Mouse (Mus musculus) layer of hippocampus, postnatal 10 days (tissue): ENCODE results near the gene Pdcl3. TPM values are rescaled to one million over a fixed set of nuclear protein-coding genes. Genes with fewer than 3 reads are reported as not detected.

Experiments
- DNase-seq, 2 experiments: peaks; one replicate each; pipeline ENCODE4 v3.0.0; 2021; ENCODE audit warnings: low spot score in 2 of 2
- long read RNA-seq: library from polyadenylated mRNA; stranded (forward); transcript quantifications from one replicate; pipeline ENCODE4 v2.0.0, GENCODE M21; 2023
- total RNA-seq, 2 experiments: library from RNA; stranded (reverse); gene quantifications; 2 replicates each; pipeline ENCODE4 v1.2.3; 2021

Pdcl3 gene
- total RNA-seq: 10 to 100 TPM; 46.3 TPM
- long read RNA-seq, transcript Pdcl3-201 (6 exons, 3,914 nt): major isoform, 50 of 58 reads
- long read RNA-seq, partial matches to known transcripts: 2 of 58 reads
- long read RNA-seq, other reads (novel, unspliced or antisense): 5 of 58 reads

DNA sequence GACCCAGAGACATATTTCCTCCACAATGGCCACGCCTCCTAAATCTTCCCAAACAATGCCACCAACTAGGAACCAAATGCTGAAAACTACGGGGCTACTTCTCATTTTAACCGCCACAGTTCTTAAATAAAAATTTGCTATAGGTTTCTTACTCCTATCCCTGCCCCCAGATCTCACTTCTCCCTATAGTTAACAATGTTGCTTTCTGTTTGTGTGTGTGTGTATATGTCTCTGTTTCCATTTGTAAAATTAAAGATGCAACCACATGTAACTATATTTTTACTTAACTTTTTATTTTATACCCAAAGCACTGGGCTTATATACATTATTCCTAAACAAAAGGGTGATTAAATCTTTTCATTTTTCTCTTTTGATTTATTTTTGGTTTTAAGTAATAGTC is at the start of gene Pdcl3:
Gene Pdcl3 (plus strand): TSS at position 301 of the 400 bp plus-strand sequence.
- DNase-seq: no peak

DNA sequence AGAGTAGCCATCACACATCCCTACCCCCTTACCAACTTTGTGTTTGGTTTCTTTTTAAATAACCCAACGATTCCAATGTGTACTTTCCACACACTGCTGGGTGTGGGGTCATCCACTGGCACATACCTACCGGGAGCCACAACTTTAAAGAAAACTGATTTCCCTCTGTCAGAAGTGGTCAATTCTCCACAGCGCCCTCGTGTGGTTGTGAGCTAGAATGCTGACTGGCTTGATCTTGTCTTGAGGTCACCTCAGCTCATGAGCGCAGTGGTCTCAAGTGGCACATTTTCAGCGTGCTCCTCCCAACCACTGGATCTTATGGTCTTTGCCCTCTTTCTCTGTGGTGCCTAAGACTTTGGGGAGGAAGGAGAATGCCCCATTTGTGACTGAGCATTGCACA is 48.6 kb upstream of the Pdcl3 start:
- peak; percentile 28 to 36 for DNase-seq

DNA sequence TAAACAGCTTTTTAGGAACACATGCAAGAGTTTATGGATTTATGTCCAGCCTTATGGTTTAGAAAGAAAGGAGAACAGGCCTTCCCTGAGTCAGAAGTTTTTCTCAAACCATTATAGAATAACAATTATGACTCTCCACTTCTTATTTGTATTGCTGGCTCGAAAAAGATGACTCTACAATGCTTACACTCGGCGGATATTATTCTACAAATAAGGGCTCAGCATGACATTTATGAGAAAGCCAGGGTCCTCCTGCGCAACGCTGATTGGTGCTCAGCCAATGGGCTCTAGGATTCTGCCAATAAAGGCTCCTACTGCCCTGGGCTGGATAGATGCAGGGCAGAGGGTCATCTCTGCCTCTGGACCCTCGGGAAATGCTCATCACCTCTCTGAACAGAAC is 46.6 kb upstream of the Pdcl3 start, which contains the start of gene Nms:
Gene Nms (plus strand): TSS at position 301 of the 400 bp plus-strand sequence.
- no peak for DNase-seq

DNA sequence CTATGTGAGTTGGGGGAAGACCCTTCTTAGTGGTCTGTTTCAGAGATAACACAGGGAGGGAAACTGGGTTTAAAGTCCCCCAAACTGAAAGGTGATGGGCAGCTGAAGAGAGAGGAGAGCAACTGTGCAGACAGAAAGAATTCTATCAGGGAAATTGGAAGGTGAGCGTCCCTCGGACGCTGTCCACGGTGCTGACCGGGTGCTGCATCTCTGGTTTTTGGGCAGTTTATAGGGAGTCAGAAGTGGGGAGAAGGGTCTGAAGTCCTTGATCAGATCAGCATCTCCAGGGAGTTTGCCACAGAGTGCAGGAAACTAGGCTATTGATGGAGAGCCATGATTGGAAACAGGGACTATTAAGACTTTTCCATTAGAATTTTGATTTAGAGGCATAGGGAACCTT is 45.8 kb upstream of the Pdcl3 start:
- DNase-seq: no peak

DNA sequence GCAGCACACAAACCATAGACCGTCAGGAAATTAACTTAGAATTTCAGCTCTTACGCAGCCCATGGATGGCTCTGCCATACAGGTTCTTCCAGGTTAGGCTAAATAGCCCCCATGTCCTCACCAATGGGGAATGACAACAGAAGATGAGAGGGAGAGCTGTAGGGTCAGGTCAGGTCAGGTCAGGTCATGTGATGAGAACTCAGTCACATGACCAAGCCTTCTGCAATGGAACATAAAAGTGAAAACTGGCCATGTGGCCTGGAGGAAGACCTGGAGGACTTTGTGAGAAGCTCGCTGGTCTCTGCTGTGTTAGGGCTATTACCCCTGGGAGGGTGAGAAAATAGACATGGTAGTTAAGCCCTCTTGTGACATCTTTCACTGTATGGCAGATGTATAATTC is 29.0 kb upstream of the Pdcl3 start:
- no peak for DNase-seq

DNA sequence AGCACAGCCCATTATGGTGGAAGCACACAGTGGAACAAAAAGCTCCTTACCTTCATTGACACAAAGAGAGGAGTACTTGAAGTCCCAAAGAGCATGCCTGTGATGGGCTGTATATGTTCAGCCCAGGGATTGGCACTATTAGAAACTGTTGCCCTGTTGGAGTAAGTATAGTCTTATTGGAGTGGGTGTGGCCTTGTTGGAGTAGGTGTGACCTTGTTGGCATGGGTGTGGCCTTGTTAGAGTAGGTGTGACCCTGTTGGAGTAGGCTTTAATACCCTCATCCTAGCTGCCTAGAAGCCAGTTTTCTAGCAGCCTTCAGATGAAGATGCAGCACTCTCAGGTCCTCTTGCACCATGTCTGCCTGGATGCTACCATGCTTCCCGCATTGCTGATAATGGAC is 16.3 kb upstream of the Pdcl3 start:
- no peak for DNase-seq

DNA sequence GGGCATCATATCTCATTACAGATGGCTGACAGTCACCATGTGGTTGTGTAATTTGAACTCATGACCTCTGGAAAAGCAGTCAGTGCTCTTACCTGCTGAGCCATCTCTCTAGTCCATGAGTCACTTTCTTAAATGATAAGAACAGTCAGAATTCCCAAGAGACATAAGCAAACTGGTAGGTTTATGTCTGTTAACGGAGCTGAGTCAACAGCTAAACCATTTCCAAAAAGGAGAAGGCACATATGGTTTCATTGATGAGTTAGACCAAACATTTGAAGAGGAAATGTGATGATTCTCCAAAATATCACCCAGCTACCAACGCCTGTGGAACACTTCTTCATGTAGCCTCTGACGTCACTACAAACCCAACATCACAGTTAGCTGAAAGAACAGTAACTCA is 13.7 kb upstream of the Pdcl3 start:
- DNase-seq: no peak

DNA sequence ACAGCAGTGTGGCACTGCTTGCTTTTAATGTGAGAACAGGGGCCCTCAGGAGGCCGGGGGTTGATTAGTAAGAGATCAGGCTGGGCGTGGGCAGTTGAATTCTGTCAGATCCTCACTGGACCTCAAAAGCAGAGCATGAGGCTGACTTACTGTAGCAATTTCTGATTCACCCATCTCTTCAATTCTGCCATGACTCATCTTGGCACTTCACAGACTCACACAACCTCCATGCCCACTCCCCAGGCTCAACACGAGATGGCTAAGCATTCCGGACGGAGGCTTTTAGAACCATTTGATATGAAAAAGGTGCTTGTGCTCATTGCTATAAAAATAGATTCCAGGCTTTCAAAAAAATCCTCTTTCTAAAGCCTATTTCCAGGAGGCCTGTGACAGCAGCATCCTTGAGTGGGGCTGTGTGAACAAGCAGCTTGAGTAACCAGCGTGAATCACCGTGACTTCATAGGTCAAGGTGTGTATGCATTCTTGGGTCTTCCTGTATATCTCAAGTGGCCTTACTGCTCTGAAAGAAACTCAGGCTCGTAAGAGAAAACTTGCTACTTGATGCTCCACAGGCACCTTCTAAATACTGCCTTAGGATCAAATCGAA is 12.3 kb upstream of the Pdcl3 start:
- no peak for DNase-seq

DNA sequence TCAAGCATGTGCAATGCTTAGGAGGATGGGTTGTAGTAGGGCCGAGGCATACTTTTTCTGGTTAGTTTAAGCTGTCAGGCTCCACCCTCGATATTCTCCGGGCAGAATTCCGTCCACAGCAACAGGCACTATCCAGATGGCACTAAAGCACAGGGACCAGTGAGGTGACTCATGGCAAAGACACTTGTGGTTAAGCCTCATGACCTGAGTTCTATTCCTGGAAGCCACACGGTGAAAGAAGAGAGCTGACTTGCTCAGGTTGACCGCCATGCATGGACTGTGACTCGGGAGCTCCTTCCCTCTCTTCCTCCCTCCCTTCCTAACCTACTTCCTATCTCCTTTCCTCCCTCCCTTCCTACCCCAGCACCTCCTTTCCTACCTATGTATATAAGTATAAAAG is 5.5 kb upstream of the Pdcl3 start:
- no peak for DNase-seq

DNA sequence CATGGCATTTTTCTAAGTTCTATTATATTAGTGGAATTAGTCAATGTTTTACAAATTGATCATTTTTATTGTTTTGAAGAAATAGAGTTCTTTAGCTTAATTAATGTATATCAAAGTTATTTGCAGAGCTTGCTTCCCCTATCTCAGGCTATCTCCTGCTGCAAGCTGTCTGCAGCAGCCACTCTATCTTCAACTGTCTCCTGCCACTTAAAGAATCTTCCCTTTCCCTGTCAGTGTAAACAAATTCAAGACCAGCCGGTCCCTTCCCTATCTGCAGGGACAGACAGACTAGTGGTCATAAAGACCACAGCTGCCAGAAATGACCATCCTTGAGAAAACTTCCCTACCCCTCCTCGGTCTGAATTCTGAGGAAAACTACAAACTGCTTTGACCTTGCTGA is 1.5 kb upstream of the Pdcl3 start:
- DNase-seq: no peak

DNA sequence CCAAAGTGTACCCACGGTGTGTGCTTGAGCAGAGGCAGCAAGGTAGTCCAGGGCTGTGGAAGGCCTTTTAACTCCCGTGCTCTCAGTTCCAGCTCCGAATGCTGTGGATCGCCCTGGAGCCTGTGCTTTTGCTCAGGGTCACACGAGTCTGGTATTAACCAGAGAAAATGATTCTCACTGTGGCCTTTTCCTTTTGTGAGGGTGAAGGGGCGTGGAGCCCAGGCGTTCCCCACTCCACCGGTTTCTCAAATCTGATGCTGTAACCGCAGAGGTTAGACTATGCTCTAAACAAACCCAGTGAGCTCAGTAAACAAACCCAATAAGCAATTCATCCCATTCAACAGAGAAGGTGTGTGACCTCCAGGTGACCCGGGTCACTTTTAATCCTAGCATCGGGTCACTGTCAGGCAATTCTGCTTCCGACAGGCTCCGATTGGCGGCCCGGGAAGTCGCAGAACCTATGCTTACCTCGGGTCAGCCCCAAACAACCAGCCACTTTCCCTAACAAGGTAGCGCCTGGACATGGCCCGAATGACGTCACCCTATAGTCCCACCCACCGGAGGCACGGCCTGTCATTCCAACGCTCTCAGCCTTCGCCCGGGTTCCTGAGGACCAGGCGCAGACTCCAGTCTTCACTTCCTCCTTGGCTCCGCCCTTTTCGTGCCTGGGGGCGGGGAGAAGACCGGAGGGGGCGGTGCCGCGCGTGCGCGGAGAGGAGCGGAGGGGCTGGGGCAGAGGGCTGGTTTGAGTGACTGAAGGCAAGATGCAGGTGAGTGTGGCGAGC is 1.9 kb downstream of the Pdcl3 start:
- DNase-seq: peak; percentile 96 to 97

DNA sequence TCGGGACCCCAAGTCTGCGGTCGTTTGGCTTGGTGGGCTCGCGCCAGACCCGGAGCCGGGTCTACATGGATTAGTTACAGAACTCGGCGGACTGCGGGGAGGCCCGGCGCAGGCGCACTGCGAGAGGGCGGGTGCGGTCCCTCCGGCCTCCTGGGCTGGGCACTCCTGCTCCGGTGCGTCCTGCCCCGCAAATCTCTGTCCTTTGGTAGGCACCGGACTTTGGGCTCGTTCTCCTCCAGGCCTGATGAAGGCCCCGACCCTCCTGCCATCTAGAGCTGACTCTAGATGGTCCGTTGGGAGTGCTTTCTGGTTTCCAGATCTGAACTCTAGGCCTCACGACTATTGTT is 2.4 kb downstream of the Pdcl3 start:
- DNase-seq: no peak

DNA sequence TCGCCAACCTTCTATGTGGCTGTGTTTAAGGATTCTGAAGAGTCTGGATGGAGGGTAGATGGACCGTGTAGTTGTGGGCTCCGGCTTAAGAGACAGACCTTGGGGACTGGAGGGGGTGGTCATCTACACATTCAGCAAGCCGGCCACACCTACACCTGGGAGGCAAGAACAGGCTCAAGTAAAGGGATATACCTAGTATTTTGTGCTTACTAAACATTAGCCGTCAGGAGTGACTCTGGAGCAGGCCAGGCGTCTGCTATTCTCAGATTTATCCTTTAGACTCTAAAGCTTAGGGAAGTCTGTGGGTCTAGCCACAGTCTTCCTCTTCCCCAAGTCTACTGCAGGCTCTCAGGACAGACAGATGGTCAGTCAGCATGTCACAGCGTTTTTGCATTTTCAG is 2.9 kb downstream of the Pdcl3 start:
- DNase-seq: no peak

DNA sequence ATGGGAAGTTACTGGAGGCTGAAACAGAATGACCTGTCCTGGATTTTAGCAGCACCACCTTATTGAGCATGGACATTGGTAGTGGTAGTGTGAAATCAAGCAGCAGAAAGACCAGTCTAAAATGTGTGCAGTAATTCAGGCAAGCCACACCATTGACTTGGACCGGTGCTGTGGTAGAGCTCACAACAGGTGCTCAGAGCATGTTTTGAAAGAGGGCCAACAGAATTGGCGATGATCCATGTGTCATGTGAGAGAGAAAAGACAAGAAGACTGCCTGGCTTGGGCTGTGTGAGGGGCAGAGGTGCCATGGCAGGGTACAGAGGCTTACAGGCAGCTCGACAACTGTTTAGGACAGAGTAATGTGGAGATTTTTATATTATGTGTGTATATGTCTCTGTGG is 7.0 kb downstream of the Pdcl3 start:
- DNase-seq: no peak

DNA sequence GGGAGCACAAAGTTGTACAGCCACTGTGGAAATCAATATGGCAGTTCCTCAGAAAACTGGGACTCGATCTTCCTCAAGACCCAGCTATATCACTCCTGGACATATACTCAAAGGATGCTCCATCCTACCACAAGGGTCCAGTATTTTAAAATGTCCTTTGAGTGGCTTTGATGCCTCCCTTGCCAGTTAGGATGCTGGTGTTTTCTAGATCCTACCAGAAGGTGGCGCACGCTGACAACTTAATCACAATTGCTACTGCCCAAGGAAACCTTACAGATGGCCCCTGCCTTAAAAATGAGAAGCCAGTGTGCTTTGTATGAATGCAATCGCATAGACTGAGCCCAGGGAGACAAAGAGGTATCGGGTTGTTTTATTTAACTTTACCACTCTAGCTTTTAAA is 15.7 kb downstream of the Pdcl3 start:
- DNase-seq: peak; percentile 87

DNA sequence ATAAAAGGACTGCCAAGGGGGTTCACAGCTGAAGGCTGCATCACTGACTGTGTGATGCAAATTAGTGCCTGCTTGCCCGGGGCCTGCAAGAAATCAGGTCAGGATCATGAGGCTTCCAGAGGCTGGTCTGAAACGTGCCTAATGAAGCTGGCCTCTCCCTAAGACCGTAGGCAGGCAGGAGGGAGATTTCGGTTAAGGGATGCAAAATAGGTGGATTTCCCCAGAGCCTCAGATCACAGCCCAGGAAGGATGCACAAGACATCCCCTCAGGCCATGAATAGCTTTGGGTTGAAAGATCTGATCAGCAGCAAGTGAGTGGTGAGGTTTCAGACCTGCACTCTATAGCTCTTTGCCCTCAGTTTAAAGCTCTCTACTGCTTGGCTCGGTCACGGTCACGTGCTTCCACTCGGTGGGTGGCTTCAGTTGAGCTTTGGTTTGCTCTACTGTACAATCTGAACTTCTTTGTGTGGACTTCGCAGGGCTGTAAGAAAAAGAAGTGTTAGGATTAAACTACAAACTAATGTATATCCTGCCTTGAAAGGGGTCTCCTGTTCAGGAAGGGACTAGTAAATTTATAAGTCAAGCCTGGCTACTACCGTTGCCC is 20.4 kb downstream of the Pdcl3 start:
- no peak for DNase-seq

DNA sequence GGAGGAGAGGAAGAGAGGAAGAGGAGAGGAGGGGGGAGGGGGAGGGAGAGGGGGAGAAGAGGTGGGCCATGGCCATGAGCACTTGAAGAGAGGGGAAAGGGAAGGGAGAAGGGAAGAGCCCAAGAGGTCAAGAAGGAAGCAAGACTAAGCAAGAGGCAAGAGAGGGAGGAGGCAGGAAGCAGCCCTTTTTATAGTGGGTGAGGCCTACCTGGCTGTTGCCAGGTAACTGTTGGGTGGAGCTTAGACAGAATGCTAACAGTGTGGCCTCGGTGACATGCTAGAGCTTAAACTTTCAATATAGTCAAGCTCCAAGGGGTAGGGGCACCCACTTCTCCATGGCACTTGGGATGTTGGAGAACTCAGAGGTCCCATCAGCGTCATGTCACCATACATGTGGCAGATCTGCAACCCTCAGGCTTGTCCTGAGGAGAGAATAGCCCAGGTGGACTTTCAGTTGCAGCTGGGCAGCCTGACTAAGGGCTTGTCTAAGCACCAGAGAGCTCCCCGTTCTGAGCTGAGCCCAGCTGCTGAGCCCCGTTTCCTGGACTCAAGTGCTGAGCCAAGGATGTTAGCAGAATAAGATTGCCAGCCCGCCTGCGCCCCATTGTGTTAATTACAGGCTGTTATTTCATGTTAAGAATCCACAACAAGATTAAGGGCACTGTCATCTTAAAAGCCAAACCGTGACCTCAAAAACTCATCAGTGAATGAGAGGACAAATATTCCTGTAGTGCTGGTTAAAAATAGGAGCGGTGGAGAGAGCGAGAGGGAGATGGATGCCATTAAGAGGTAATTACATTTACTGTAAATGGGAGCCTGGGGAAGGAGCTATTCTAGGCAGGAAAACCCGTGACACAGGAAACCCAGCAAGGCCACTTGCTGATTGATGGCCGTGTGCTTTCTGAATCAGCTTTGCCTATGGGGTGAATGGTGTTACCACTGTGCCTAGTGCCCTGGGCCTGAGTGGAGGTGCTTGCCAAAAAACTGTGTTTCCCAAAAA is 21.7 kb downstream of the Pdcl3 start:
- no peak for DNase-seq

DNA sequence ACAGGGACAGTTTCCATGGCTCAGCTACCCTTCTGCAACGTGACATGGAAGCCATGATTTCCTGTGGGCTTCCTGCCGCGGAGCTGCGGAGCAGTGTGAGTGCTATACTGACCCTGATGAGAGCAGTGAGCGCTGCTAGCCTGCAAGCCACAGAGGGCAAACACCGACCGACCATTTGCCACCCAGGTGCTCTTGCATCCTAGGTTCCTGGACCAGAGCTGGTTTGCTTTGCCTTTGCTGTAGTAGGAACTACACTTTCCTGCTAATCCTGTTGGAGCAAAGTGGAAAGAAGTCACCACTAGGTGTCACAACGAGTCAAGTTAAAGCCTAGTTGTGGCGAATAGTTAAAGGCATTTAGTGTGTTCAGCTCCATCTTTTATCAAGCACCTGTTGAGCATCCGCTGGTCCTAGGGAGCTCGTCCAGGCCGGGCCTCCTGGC is 25.2 kb downstream of the Pdcl3 start:
- DNase-seq: peak; percentile 77 to 85

DNA sequence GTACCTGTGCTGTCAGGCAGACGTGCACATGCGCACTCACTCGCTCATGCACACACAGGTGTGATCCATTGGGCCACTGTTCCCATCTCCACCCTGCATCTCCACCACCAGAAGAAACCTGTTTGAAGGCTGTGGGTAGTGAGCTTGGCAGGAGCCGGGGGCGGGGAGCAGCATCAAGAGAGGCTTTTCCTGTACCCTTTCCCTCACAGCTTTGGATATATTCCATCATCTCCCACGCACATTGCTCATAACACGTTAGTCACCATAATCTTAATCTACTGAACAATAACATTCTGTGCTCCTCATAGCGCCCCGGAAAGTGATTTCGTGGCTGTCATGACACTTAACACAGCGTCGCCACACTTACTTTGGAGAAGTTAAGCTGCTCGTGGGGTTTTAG is 27.2 kb downstream of the Pdcl3 start:
- DNase-seq: peak in 1 of 2 experiments; percentile 23

DNA sequence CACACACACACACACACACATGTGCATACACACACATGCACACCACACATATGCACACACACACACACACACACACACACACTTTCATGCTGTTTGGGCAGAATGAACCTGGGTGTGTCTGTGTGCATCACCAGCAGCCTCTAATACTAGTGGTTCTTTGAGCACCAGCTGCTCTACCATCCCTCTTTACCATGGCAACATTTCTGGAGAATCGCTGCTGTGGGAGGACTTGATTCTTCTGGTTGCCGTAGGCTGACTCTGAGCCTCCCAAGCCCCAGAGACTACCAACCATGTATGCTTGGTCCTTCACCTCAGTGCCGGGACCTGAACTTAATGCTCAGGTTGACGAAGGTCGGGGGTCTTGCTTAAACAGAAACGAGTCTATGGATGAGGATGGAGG is 28.4 kb downstream of the Pdcl3 start:
- no peak for DNase-seq

DNA sequence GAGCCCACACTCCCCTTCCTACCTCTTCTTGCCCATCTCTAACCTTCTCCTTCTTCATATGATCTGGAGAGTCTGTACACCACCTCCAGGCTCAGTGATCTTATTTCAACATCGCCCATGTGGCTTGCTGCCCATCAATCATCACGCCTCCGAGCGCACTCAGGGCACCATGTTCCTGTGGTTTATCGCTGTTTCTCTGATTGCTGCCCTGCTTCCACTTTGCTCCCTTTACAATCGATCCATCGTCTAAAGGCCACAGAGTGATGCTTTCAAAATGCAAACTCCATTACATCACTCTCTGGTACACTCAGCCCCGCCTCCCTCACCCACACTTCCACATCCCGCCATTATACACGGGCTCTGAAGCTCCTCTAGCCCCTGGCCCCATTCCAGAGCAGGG is 30.1 kb downstream of the Pdcl3 start:
- no peak for DNase-seq
